Mouse (Mus musculus): ENCODE results near the gene Sult2b1.

The Sult2b1 gene

GRCm38 (mm10) chr7:45800546-45801204, 16.2 kb upstream of the Sult2b1 start:
- DNase-seq = no peak

DNA sequence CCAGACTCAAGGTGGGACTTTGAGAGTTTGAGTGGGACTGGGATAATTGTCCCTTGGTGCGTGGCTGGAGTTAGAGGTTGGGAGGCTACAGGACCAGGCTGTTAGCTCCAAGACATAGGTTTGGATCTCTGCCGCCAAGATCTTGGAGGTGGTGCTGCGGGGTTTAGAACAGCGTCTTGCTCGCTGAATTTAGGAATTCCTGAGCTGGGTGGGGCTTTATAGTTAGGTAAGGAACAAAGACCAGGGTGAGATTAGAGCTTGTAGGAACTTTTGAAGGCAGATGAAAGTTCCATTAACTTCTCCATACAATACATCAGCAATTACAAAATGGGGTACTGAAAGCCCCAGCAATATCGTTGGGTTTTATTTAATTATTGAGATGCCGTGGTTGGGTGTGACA, 15.5 kb upstream of the Sult2b1 start:
- no peak for DNase-seq

GRCm38 (mm10) chr7:45798931-45799330, 14.5 kb upstream of the Sult2b1 start:
- no peak for DNase-seq

DNA sequence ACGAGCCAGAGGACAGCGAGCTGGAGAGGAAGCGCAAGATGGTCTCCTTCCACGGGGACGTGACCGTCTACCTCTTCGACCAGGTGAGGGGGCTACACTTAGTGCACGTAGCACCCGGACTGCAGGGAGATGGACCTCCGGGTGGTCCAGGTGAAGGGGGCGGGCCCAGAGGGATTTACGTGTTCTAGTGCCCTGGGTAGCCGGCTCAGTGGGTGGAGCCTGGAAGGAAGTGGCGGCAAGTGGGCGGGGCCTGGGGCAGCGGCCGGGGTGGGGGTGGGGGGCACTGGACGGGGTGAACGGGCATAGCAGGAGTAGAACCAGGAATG, 14.0 kb upstream of the Sult2b1 start:
- no peak for DNase-seq

DNA sequence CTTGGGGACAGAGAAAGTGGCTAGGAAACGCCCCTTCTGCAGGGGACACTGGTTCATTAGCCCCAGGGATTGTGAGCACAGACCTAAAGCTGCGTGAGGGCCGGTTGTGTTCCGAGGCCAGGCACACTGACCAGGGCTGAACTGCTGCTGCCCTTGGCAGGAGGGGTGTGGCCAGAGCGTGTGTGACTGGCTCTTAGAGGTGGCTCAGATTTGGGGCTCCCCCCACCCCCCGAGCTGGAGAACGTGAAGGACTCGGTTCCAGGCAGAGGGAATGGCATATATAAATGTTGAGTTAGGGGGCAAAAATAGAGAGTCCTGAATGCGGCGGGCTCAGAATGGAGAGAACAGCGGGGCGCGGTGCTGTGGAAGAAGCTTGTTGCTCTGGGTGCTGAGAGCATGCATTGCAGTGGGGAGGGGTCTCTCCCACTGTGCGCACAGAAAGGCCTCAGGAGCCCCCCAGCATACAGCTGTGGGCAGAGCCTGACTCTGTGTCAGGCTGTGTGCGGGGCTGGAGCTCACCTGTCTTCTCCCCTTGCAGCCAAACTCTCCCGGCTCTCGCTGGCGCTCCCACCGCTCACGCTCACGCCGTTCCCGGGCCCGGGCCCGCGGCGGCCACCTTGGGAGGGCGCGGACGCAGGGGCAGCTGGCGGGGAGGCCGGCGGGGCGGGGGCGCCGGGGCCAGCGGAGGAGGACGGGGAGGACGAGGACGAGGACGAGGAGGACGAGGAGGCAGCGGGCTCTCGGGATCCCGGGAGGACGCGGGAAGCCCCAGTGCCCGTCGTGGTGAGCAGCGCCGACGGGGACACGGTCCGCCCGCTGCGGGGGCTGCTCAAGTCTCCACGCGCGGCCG, 13.4 kb upstream of the Sult2b1 start:
- DNase-seq = no peak

DNA sequence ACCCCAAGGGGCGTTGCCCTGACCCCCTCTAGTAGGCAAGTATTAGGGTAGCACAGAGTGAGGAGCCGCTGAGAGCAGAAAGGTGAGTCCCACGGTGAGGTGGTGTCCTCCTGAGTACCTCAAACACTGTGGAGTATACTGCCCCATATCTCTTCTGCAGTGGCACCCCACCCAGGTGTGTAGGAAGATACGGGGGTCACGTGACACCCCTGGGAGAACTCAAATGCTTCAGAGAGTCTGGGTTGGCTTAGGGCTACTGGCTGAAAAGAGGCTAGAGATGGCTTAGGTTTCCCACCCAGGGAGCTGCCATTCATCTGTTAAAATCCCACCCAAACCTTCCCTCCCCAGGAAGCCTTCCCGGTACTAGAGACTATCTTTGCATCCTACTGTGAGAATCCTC, 12.5 kb upstream of the Sult2b1 start:
- DNase-seq = no peak

GRCm38 (mm10) chr7:45794971-45795370, 10.5 kb upstream of the Sult2b1 start:
- no peak for DNase-seq

DNA sequence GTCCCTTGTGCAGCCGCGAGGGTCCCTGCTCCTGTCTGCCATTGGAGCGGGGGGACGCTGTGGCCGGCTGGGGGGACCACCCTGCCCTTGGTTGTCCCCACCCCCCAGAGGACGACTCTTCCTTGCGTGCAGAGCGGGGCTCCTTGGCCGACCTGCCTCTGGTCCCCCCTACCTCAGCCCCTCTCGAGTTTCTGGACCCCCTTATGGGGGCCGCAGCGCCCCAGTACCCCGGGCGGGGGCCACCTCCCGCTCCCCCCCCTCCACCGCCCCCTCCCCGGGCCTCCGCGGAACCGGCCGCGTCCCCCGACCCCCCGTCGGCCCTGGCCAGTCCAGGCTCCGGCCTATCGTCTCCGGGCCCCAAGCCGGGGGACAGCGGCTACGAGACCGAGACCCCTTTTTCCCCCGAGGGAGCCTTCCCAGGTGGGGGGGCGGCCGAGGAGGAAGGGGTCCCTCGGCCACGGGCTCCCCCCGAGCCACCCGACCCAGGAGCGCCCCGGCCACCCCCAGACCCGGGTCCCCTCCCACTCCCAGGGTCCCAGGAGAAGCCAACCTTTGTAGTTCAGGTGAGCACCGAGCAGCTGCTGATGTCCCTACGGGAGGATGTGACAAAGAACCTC, 9.6 kb upstream of the Sult2b1 start:
- no peak for DNase-seq

GRCm38 (mm10) chr7:45793240-45793639, 8.8 kb upstream of the Sult2b1 start:
- DNase-seq = no peak

GRCm38 (mm10) chr7:45791756-45792490, 7.5 kb upstream of the Sult2b1 start:
- DNase-seq = peak; percentile 63

DNA sequence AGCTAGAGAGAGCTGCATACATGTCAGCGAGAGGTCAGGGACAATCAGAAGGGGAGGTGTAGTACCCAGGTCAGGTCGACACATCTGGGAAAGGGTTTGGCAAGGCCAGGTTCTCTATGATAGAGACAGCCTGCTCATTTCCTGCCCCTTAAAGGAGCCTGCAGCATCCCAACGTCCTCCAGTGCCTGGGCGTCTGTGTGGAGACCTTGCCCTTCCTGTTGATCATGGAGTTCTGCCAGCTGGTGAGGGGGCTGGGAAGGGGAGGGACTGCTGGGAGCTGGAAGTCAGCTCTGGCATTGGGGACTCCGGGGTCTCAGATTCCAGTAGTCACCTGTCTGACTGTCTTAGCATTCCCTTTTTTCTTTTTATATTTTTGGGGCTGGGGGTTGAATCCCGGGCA, 6.3 kb upstream of the Sult2b1 start:
- DNase-seq = no peak

DNA sequence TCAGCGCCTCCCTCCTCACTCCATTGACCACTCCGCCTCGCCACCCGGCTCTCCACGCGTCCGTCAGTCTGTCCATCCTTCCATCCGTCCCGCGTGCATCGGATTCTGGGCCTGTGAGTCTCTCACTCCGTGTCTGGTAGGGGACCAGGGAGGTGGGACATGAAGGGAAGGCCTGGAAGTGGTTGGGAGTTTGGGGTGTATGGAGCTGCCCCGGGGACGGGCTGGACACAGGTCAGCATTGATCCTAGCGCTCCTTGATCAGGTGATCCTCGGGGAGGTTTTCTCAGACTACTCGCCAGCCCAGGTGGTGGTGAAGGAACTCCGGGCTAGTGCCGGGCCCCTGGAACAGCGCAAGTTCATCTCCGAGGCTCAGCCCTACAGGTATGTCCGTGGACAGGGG, 3.2 kb upstream of the Sult2b1 start:
- DNase-seq = no peak

DNA sequence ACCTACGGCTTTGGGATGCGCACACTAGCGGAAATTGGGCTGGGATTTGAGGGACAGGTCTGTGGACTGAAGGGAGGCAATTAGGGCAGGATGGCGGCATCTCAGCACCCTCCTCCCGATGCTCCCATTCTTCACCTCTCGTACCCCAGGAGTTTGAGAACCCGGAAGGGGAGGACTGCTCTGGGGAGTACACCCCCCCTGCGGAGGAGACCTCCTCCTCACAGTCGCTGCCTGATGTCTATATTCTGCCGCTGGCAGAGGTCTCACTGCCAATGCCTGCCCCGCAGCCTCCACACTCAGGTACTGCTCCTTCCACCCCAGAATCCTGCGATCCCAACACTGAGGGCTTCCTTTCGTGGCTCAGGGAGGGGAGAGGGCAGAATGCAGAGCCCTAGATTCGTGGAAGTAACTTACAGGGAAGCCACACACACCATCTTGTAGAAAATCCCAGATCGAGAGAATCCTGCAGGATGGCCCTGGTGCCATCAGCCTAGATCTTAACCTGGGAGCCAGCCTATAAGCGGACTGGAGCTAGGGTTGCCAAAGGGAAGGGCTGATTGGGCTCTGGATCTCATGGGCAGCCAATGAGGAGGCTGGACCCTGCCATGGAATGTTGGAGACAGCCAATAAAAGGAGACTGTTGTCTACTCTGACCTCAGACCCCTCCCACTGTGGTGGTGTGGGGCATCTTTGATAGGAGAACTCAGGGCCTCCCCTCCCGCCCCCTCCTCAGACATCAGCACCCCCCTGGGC, 2.4 kb upstream of the Sult2b1 start:
- DNase-seq = peak; percentile 79

DNA sequence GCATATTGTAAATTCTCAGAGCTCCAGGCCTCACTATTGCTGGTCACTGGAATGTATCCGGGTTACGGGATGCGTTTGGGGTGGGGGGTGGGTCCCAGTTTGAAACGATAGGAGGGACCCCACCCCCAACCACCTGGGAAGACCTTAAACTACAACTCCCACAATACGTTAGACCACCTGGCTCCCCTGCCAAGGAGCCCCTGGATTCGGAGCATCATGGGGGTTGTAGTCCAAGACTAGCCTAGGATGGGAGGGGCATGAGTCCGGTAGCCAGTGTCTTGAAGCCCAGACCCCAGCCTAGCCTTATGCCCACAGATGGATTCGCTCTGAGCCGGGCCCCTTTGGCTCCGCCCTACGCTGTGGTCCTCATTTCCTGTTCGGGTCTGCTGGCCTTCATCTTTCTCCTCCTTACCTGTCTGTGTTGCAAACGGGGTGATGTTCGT, 1.7 kb upstream of the Sult2b1 start:
- DNase-seq = no peak

DNA sequence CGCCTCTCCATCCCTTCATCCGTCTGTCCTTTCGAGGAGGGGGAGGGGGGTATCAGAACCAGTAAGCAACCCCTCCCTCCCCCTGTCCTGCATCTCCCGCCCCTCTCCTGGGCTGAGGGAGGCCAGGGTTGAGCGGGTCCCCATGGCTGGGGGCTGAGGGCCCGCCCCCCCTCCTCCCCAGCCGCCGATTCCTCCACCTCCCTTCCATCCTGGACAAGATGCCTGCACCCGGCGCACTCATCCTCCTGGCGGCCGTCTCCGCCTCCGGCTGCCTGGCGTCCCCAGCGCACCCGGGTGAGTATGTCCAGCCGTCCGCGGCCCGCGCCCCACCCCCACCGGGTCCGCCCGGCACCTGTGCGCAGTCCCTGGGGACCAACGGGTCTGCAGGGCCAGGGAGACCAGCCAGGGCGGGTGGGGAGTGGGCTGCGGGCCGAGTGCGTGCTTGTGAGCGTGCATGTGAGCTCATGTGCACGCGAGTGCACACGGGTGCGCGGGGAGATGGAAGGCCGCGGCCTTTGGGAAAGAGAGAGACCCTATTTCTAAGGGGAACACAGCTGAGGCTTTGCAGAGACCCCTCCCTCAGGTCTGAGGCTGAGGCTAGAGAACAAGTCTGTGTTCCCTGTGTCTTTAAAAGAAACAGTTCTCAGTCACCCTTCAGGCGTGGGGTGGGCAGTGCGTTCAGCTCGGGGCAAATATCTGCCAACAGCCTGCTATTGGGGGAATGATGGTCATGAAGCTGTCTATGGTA, 1.1 kb upstream of the Sult2b1 start:
- no peak for DNase-seq

GRCm38 (mm10) chr7:45783511-45784091, 868 bp downstream of the Sult2b1 start, which contains the start of gene Lmtk3:
Gene Lmtk3 (plus strand): TSS chr7:45783738.
- peak; percentile 87 for DNase-seq

DNA sequence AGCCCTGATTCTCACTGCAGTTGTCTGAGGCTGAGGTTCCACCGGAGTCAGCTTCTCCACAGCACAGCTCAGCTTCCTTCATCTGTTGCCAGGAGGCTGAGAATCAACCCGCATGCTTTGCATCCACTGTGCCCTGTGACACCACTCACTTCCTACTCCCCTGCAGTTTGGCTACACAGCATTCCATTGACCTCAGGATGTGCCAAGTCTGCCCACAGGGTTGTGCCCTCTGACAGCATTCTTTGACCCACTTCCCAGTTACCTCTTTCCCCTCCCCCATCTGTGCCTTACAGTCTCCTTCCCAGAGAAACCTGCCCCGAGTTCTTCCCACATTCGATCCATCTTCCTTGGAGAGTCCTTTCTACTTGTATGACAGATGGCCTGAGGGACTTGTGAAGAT, 2.2 kb downstream of the Sult2b1 start:
- no peak for DNase-seq

- DNase-seq = no peak
Observed at GRCm38 (mm10) chr7:45779081-45779641, 5.3 kb downstream of the Sult2b1 start.

DNA sequence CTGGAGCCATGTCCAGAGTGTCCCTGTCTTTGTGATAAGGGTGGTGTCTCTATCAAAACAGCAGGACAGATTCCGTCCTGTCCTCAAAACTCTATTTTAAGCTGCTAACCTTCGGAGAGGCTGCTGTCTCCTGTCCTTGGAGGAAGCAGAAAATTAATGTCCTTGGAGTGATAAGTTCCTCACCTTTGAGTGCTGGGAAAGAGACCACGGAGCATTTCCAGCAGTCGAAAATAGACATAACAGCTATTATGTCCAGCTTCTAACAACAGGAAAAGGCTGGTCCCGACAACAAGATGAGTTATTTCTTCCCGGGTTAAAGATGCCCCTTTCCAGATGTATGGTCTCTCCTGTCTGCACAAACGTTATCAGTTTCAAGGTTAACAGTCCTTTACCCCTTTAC, 9.2 kb downstream of the Sult2b1 start:
- no peak for DNase-seq

DNA sequence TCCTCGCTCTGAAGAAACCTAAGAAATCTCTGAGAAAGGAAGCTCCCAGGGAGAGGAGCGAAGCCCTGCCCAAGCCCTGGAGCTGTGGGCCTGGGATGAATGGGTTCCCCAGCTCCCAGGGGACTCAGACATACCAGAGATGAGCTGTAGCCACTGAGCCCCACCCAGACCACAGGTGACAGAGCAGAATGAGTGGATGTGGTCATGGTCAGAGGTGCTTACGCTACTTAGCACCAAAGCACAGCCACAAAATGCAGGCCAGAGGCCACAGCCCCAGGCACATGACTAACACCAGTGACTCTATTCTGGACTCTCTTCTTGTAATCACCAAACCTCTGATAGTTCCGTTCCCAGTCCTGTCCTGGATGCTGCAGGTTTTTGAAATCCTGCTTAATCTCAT, 13.4 kb downstream of the Sult2b1 start:
- DNase-seq = no peak

Measured in right cerebral cortex, adult 18-20 months (tissue).